Mouse (Mus musculus): ENCODE measurements around the gene Clba1.

Clba1 gene

GRCm38 (mm10) chr12:112808587-112809364 is at the start of gene Clba1:
Clba1 (plus strand) TSS chr12:112808937.
- peak; percentile 88 for DNase-seq (ENCODE audit: extremely low spot score)

- DNase-seq (ENCODE audit: extremely low spot score) = no peak
Measured at GRCm38 (mm10) chr12:112759471-112759870, 49.3 kb upstream of the Clba1 start.

- DNase-seq (ENCODE audit: extremely low spot score) = no peak
Measured at GRCm38 (mm10) chr12:112760154-112760926, 48.4 kb upstream of the Clba1 start, which contains the start of gene Pld4. Pld4 (plus strand) TSS chr12:112760655.

- no peak for DNase-seq (ENCODE audit: extremely low spot score)
Measured at GRCm38 (mm10) chr12:112761411-112761810, 47.3 kb upstream of the Clba1 start.

- no peak for DNase-seq (ENCODE audit: extremely low spot score)
Measured at GRCm38 (mm10) chr12:112762018-112762417, 46.7 kb upstream of the Clba1 start.

GRCm38 (mm10) chr12:112763176-112763575 is 45.6 kb upstream of the Clba1 start:
- DNase-seq (ENCODE audit: extremely low spot score) = no peak

- no peak for DNase-seq (ENCODE audit: extremely low spot score)
Measured at GRCm38 (mm10) chr12:112764141-112764540, 44.6 kb upstream of the Clba1 start.

- no peak for DNase-seq (ENCODE audit: extremely low spot score)
Measured at GRCm38 (mm10) chr12:112764991-112765390, 43.7 kb upstream of the Clba1 start.

- no peak for DNase-seq (ENCODE audit: extremely low spot score)
Measured at GRCm38 (mm10) chr12:112766586-112766985, 42.2 kb upstream of the Clba1 start.

GRCm38 (mm10) chr12:112767036-112767890 is 41.5 kb upstream of the Clba1 start:
- no peak for DNase-seq (ENCODE audit: extremely low spot score)

GRCm38 (mm10) chr12:112768166-112768565 is 40.6 kb upstream of the Clba1 start:
- DNase-seq (ENCODE audit: extremely low spot score) = no peak

GRCm38 (mm10) chr12:112769031-112769430 is 39.7 kb upstream of the Clba1 start:
- DNase-seq (ENCODE audit: extremely low spot score) = no peak

GRCm38 (mm10) chr12:112769751-112770150 is 39.0 kb upstream of the Clba1 start:
- no peak for DNase-seq (ENCODE audit: extremely low spot score)

- no peak for DNase-seq (ENCODE audit: extremely low spot score)
Measured at GRCm38 (mm10) chr12:112770396-112770795, 38.3 kb upstream of the Clba1 start.

GRCm38 (mm10) chr12:112772306-112772705 is 36.4 kb upstream of the Clba1 start:
- DNase-seq (ENCODE audit: extremely low spot score) = no peak

GRCm38 (mm10) chr12:112773366-112773765 is 35.4 kb upstream of the Clba1 start:
- no peak for DNase-seq (ENCODE audit: extremely low spot score)

GRCm38 (mm10) chr12:112774026-112774425 is 34.7 kb upstream of the Clba1 start:
- DNase-seq (ENCODE audit: extremely low spot score) = no peak

GRCm38 (mm10) chr12:112774481-112774880 is 34.3 kb upstream of the Clba1 start:
- DNase-seq (ENCODE audit: extremely low spot score) = no peak

GRCm38 (mm10) chr12:112791026-112791425 is 17.7 kb upstream of the Clba1 start:
- DNase-seq (ENCODE audit: extremely low spot score) = no peak

GRCm38 (mm10) chr12:112793601-112794355 is 15.0 kb upstream of the Clba1 start:
- no peak for DNase-seq (ENCODE audit: extremely low spot score)

GRCm38 (mm10) chr12:112794356-112794816 is 14.4 kb upstream of the Clba1 start:
- DNase-seq (ENCODE audit: extremely low spot score) = no peak

Measured in embryo, embryonic 9.5 days (tissue).